In genomic region chr1:178673506-178673905, GRCm38 (mm10) we compare ENCODE assay signal across 28 mouse cellular contexts.
DNase-seq lines count a peak whose midpoint lies in the region; ATAC-seq and TF ChIP-seq lines count a peak whose summit lies in the region.
"Had no signal": no experiment of that assay in that cellular context is flagged by ENCODE, and none has a peak within 500 bp of the region (broad histone marks: within the 10 kb centered on the region; RNA-seq: fewer than 3 reads in every experiment).

No protein-coding gene starts in this region.

- no peak for TF ChIP-seq EP300 in heart, postnatal 0 days (IDR thresholded peaks at IDR 0.05; ENCODE audit: low read depth)

- no peaks in the 10 kb centered on the region for H3K36me3 ChIP-seq in hindbrain, embryonic 15.5 days
- no peaks in the 10 kb centered on the region for H3K36me3 ChIP-seq in hindbrain, embryonic 11.5 days (ENCODE audit: control insufficient read depth, insufficient read depth, low read length)
- H3K36me3 ChIP-seq in heart, embryonic 12.5 days, result no peaks in the 10 kb centered on the region
- no peaks in the 10 kb centered on the region for H3K36me3 ChIP-seq in heart, postnatal 0 days (replicated peaks; ENCODE audit: control insufficient read depth, insufficient read depth, low read length)
- H3K36me3 ChIP-seq: embryonic facial prominence, embryonic 10.5 days; embryonic facial prominence, embryonic 15.5 days; hindbrain, embryonic 10.5 days; limb, embryonic 13.5 days; liver, embryonic 12.5 days; midbrain, embryonic 12.5 days; stomach, embryonic 15.5 days had no signal

- H3K27ac ChIP-seq in hindbrain, embryonic 15.5 days (replicated peaks), result peak overlapping the region; percentile 28; the same call in 1 of the 2 replicates
- no peak overlapping the region for H3K27ac ChIP-seq in hindbrain, embryonic 11.5 days (ENCODE audit: low read depth, low read length)
- peak overlapping the region; percentile 58 for H3K27ac ChIP-seq in heart, embryonic 12.5 days (ENCODE audit: poor library complexity, severe bottlenecking)
- H3K27ac ChIP-seq in heart, postnatal 0 days (ENCODE audit: low read depth), result peak overlapping the region; percentile 69
- H3K27ac ChIP-seq: embryonic facial prominence, embryonic 10.5 days; embryonic facial prominence, embryonic 15.5 days; forebrain, embryonic 13.5 days; hindbrain, embryonic 10.5 days; layer of hippocampus, adult 2 months; limb, embryonic 13.5 days; liver, embryonic 12.5 days; midbrain, embryonic 12.5 days; stomach, embryonic 15.5 days had no signal

- 81% methylated on average over 2 of the region's 2 CpGs for WGBS in hindbrain, embryonic 15.5 days
- WGBS in hindbrain, embryonic 11.5 days, result 77% methylated on average over 2 of the region's 2 CpGs
- 19% methylated on average over 2 of the region's 2 CpGs for WGBS in heart, embryonic 12.5 days
- WGBS in heart, postnatal 0 days, result 24% methylated on average over 2 of the region's 2 CpGs

- no peak for ATAC-seq in hindbrain, embryonic 15.5 days (ENCODE audit: low FRiP score, low read depth)
- ATAC-seq in hindbrain, embryonic 11.5 days (ENCODE audit: low FRiP score), result no peak
- no peak for ATAC-seq in heart, embryonic 12.5 days (ENCODE audit: insufficient number of reproducible peaks, low FRiP score)
- peak; percentile 47 for ATAC-seq in heart, postnatal 0 days (ENCODE audit: insufficient read depth, low read depth)
- ATAC-seq: forebrain, embryonic 13.5 days; liver, embryonic 12.5 days; liver, postnatal 0 days; Patski had no signal

- TF ChIP-seq CTCF in heart, postnatal 0 days (IDR thresholded peaks at IDR 0.05; ENCODE audit: low read depth), result no peak

- no peak overlapping the region for H3K4me2 ChIP-seq in hindbrain, embryonic 15.5 days
- no peak overlapping the region for H3K4me2 ChIP-seq in hindbrain, embryonic 11.5 days (replicated peaks; ENCODE audit: low read depth, low read length)
- H3K4me2 ChIP-seq in heart, embryonic 12.5 days, result no peak overlapping the region
- peak overlapping the region; percentile 3; the same call in 1 of the 2 replicates for H3K4me2 ChIP-seq in heart, postnatal 0 days (ENCODE audit: low read depth, low read length)
- H3K4me2 ChIP-seq: embryonic facial prominence, embryonic 15.5 days; forebrain, embryonic 13.5 days; limb, embryonic 13.5 days; liver, embryonic 12.5 days; midbrain, embryonic 12.5 days; stomach, embryonic 15.5 days had no signal

- no peak overlapping the region for H3K9ac ChIP-seq in hindbrain, embryonic 15.5 days
- no peak overlapping the region for H3K9ac ChIP-seq in hindbrain, embryonic 11.5 days (ENCODE audit: low read depth, low read length)
- H3K9ac ChIP-seq in heart, embryonic 12.5 days, result no peak overlapping the region
- no peak overlapping the region for H3K9ac ChIP-seq in heart, postnatal 0 days (replicated peaks; ENCODE audit: low read depth, low read length)
- H3K9ac ChIP-seq: embryonic facial prominence, embryonic 15.5 days; forebrain, embryonic 13.5 days; limb, embryonic 13.5 days; liver, embryonic 12.5 days; liver, postnatal 0 days; midbrain, embryonic 12.5 days; stomach, embryonic 15.5 days had no signal

- H3K27me3 ChIP-seq in hindbrain, embryonic 15.5 days, result no peaks in the 10 kb centered on the region
- no peaks in the 10 kb centered on the region for H3K27me3 ChIP-seq in hindbrain, embryonic 11.5 days (ENCODE audit: control insufficient read depth, insufficient read depth, low read length)
- no peaks in the 10 kb centered on the region for H3K27me3 ChIP-seq in heart, embryonic 12.5 days (replicated peaks)
- no peaks in the 10 kb centered on the region for H3K27me3 ChIP-seq in heart, postnatal 0 days (ENCODE audit: control insufficient read depth, insufficient read depth, low read length)
- H3K27me3 ChIP-seq: embryonic facial prominence, embryonic 15.5 days; forebrain, embryonic 13.5 days; midbrain, embryonic 12.5 days; Patski; stomach, embryonic 15.5 days had no signal

- H3K9me3 ChIP-seq in hindbrain, embryonic 15.5 days, result no peaks in the 10 kb centered on the region
- no peaks in the 10 kb centered on the region for H3K9me3 ChIP-seq in hindbrain, embryonic 11.5 days (ENCODE audit: control insufficient read depth, low read length)
- no peaks in the 10 kb centered on the region for H3K9me3 ChIP-seq in heart, embryonic 12.5 days (replicated peaks)
- no peaks in the 10 kb centered on the region for H3K9me3 ChIP-seq in heart, postnatal 0 days (replicated peaks; ENCODE audit: control insufficient read depth, low read length)
- H3K9me3 ChIP-seq: embryonic facial prominence, embryonic 10.5 days; embryonic facial prominence, embryonic 15.5 days; forebrain, embryonic 13.5 days; hindbrain, embryonic 10.5 days; limb, embryonic 13.5 days; liver, embryonic 12.5 days; megakaryocyte, embryonic 14.5 days; midbrain, embryonic 12.5 days; stomach, embryonic 15.5 days had no signal

- no peak overlapping the region for H3K4me3 ChIP-seq in hindbrain, embryonic 15.5 days
- no peak overlapping the region for H3K4me3 ChIP-seq in hindbrain, embryonic 11.5 days (ENCODE audit: low read depth, low read length)
- H3K4me3 ChIP-seq in heart, embryonic 12.5 days, result no peak overlapping the region
- H3K4me3 ChIP-seq in heart, postnatal 0 days (ENCODE audit: low read depth, low read length), result no peak overlapping the region
- H3K4me3 ChIP-seq: embryonic facial prominence, embryonic 10.5 days; embryonic facial prominence, embryonic 15.5 days; forebrain, embryonic 13.5 days; hindbrain, embryonic 10.5 days; layer of hippocampus, adult 2 months; limb, embryonic 13.5 days; liver, embryonic 12.5 days; megakaryocyte, embryonic 14.5 days; midbrain, embryonic 12.5 days; stomach, embryonic 15.5 days had no signal

- DNase-seq in hindbrain, embryonic 11.5 days (ENCODE audit: low spot score), result no peak
- DNase-seq in heart, adult 8-10 months (ENCODE audit: low spot score), result peak; percentile 10
- peak; percentile 24 for DNase-seq in heart, postnatal 0 days (ENCODE audit: low spot score)
- DNase-seq in gastrocnemius, adult 8-10 months (ENCODE audit: low spot score in 2 of 2), result no peak
- DNase-seq in right cerebral cortex, adult 2 months (ENCODE audit: low spot score in 2 of 2), result no peak
- no peak for DNase-seq in right cerebral cortex, postnatal 25 days
- DNase-seq: adrenal gland, postnatal 10 days; cerebellum, adult 8-10 months; cerebellum, postnatal 25 days; gastrocnemius, postnatal 14 days; kidney, adult 18-20 months; kidney, postnatal 36 days; liver, postnatal 0 days; lung, postnatal 4 days; thymus, postnatal 25 days had no signal

- peaks cover 23% of the 10 kb centered on the region for H3K4me1 ChIP-seq in hindbrain, embryonic 15.5 days (replicated peaks)
- H3K4me1 ChIP-seq in hindbrain, embryonic 11.5 days (replicated peaks; ENCODE audit: control insufficient read depth, insufficient read depth, low read length), result no peaks in the 10 kb centered on the region
- peaks cover 86% of the 10 kb centered on the region for H3K4me1 ChIP-seq in heart, embryonic 12.5 days (replicated peaks)
- peaks cover 42% of the 10 kb centered on the region for H3K4me1 ChIP-seq in heart, postnatal 0 days (ENCODE audit: control insufficient read depth, insufficient read depth)
- H3K4me1 ChIP-seq: megakaryocyte, embryonic 14.5 days; stomach, embryonic 15.5 days had no signal

Comparison
In these comparisons a context has a peak if more than half of its experiments do, and no peak if none do; other contexts are left out.
1. DNase-seq: peak in heart, adult 8-10 months (single experiment) and heart, postnatal 0 days (single experiment); none in hindbrain, embryonic 11.5 days (single experiment), gastrocnemius, adult 8-10 months (0 of 2), right cerebral cortex, adult 2 months (0 of 2) and right cerebral cortex, postnatal 25 days (single experiment).